Mouse (Mus musculus) right cerebral cortex, postnatal 14 days (tissue): Measurements from ENCODE around the gene Mst1r.
A peak's percentile ranks its signal among the peaks of the same experiment; 100 is the strongest.

Source experiments
- DNase-seq: peaks from one replicate; pipeline ENCODE4 v3.0.0; 2022

Gene Mst1r

DNA sequence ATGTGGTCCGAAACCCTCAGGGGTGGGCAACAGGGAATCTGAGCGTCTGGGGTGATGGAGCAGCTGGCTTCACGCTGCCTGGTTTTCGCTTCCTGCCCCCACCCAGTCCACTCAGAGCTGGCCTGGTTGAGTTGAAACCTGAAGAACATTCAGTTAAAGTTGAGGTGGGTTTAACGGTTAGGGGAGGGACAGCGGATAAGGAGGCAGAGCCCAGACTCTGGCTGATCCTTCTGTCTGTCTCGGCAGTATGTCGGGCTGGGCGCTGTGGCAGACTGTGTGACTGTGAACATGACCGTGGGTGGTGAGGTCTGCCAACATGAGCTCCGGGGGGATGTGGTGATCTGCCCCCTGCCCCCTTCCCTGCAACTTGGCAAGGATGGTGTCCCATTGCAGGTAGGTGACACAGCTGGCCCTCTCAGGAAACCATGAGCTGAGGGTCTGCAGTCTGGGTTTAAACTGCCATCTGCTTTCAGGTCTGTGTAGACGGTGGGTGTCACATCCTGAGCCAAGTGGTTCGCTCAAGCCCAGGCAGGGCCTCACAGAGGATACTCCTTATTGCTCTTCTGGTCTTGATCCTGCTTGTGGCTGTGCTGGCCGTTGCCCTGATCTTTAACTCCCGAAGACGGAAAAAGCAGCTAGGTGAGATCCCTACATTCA, 8.2 kb downstream of the Mst1r start:
- DNase-seq: no peak

DNA sequence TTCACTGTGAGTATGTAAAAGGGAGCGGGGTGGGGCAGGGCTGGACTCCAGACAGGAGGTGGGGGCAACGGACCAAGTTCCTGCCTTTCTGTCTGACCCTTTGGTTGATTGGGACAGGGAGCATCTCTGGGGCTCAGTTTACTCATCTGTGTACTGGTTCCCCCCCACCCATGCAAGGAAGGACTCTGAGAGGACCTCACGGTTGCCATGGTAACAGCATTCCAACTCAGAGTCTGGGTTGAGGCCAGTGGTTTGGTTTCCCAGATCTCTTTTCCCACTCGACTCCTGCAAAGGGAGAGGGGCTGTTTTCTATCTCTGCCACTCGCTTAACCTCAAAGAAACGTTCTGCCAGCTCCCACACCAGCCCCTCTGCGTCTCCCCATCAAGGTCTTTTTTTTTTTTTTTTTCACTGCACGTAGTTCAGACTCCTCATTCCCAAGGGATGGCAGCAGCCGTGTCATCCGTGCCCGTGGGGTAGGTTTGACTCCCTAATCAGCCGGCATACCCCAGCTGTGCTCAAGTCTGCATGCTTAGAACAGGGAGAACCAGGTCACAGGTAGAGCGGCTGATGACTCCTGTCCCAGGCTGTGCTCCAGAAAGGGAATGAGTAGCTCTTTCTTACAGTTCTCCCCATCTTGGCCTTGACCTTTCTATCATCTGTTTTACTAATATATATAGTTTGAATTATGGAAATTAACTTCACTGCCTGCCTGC, 11.4 kb downstream of the Mst1r start:
- no peak for DNase-seq

DNA sequence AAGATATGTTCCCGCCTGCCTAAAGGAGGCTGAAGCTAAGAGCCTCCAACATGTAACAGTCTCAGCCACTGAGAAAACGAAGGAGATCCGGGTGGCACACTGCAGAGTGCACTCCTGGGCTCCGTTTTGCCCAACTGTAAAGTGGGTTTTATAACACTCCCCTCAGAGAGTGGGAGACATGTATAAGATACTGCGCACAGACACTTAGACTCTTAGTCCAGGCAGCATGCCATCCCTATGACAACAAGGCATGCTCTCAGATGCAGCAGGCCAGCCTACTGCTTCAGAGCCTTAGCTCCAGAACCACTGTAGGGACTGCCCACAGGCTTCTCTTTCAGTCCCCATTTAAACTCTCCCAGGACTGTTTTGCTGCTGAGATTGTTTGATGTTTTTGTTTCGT, 12.2 kb downstream of the Mst1r start:
- DNase-seq: no peak

DNA sequence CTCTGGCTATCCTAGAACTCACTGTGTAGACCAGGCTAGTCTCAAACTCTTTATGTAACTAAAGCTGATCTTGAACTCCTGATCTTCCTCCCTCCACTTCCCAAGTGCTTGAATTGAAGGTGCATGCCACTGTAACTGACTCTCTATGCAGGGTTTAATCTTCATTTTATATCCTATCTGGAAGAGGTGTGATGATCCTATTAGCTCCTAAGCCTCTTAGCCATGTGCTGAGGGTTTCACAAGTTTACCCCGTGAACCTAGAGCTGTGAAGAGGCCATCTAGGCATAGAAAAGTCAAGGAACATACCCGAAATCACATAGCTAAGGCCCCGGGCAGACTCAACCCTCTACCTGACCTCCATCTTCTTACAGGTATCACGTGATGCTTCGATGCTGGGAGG, 12.8 kb downstream of the Mst1r start:
- DNase-seq: no peak

DNA sequence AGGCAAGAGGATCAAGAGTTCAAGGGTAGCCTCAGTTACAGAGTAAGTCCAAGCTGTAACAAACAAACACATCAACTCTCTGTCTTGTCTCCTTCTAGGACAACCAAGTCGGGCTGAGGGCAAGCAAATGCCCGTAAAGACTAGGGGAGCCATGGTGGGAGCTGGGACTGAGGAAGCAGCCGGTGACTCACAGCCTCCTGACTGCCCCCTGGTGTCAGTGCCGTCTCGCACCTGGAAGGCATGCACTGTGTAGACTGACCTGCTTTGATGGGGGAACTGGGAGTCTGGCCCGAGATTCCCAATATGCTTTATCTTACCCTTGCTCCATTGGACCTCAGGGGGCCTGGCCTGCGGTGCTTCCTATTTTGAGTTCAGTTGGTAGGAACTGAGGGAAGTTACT, 16.3 kb downstream of the Mst1r start:
- DNase-seq: no peak

DNA sequence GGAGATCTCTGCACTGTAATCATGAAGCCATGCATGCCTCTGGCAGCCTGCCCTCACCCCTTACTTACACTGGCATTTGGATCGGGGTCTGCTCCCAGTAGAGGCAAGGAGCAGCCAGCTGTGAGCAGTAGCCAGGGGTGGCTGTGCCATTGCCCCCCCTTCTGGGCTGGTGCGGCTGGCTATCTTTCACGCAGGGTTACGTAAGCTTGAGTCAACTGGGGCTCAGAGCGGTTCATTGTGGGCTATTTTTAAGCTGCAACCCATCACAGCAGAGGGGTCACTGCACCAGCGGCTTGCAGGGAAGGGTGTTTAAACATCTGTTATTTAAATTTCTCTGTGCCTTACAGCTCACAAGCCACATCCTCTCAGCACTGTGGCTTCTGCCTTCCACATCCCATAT, 17.3 kb downstream of the Mst1r start:
- no peak for DNase-seq

DNA sequence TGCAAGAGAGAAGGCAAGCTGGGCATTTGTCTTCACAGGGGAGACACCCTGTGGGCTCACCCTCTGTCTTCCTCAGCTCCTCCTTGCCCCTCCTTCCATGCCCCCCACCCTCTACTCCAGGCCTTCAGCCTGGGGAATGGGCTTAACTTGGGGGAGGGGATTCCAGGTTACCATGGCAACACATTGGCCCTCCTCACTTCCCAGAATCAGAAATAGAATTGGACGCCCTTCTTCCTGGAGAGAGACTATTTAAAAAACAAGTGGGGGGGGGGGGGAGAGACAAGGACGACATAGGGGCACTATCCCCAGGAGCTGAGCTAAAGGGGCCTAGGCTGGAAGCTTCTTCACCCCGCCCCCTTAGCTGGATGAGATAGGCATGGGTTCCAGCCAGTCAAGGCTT, 18.6 kb downstream of the Mst1r start:
- DNase-seq: no peak

DNA sequence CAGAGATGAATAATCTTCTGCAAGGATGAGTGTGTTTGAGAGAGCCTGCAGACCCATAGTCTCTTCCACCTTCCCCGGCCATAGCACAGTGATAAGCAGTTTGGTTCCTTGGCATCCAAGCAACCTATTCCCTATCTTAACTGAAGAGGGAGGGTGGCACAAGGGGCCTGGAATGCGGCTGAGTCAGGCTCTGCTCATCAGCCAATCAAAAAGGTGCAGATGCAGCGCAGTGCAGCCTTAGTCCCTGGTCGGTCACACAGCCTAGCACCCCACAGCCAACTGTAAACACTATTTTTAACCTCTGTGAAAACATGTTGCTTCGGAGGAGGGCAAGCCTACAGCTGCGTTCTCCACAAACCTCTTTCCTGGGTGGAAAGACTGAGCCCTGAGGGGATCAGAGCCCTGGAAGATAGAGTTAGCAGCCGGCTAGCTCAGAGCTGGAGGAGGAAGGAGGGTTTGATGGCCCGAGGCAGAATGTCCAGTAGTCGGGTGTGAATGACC, 20.3 kb downstream of the Mst1r start:
- DNase-seq: no peak

DNA sequence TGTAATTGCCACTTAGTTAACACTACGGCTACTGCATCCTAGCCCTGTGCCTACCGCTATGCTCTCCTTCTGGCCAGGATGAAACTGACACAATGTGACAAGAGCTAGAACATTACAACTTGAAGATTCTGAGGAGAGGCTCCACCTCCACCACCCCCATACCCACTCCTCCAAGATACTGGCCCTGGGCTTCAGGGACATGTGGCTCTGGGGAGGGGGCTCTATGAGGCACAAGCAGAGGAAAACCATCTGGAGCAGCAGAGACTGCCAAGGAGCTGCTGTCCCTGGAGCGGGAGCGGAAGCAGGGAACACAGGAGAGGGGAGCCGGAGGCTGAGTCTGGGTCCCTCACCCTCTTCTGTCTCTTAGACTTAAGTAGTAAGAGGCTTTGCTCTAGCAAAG, 21.1 kb downstream of the Mst1r start:
- DNase-seq: no peak

DNA sequence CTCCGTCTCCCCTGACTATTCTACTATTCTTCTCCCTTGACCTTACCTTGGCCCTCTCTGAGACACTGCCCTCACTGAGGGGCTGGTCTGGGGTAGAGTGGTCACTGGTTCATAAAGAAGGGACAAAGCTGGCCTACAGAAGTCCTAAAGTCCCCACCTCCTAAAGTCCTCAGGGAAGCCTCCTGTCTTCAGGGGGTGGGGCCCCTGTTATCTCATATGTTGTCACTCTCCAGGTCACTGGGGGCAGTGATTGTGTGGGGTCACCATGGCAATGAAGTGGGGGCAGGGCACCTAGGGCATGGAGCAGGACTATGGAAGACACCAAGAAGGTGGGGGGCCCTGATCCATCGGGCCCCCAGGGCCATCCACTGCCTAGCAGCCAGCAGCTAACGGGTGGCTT, 21.5 kb downstream of the Mst1r start, which contains the start of gene Actl11:
TSS of gene Actl11 (plus strand) at position 301 of the 400 bp plus-strand sequence.
- DNase-seq: no peak

DNA sequence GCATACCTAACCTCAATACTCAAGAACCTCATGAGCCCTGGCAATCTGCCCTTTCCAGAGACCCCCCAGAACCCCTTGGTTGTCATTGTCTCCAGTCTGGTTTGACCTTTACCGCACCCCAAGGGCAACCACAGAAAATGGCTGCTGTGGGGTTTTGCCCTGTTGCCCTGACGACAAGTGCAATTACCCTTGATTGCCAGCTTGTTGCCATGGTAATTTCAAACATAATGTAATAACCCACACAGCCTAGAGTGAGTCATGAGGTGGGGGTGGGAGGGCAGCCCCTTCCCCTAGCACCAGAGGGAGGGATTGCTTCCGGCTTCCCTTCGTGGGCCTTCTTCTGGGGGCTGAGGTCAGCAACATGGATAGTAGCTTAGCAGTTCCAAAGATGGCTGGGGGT, 25.5 kb downstream of the Mst1r start:
- no peak for DNase-seq

DNA sequence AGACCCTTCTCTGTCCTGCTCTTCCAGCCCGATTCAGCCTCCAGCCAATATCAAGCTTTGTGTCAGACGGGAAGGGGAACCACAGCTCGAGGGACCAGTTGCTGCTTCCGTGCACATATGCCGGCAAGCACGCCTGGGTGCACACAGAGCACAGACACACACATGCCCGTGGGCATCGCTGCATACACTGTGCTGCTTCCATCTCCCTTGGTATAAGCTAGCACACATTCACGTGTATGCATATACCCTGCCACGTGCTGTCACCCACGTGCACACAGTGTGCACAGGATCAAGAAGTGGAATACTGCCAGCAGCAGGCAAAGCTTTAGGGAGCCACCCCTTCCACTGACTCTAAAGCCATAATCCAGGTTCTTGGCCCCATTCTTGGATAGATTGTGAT, 27.5 kb downstream of the Mst1r start:
- DNase-seq: peak; percentile 73

DNA sequence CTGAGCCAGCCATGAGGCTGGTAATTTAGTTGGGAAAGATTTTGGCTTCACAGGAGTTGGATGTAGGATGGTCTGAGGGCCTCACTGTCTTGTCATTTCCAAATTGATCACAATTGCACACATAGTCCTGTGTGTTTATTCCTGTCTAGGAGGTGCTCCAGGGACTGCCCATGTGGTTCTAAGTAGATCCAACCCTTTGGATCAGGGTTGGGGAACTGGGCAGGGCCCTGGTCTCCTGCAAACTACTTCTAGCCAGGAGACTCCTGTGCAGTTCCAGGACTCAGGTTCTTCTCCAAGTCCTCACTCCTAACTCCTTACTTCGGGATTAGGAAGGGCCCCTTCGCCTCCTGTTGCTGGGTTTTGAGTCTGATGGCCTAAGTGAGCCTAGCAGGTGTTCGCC, 28.7 kb downstream of the Mst1r start, which contains the start of gene Camkv:
TSS of gene Camkv (plus strand) at position 301 of the 400 bp plus-strand sequence.
- DNase-seq: no peak

DNA sequence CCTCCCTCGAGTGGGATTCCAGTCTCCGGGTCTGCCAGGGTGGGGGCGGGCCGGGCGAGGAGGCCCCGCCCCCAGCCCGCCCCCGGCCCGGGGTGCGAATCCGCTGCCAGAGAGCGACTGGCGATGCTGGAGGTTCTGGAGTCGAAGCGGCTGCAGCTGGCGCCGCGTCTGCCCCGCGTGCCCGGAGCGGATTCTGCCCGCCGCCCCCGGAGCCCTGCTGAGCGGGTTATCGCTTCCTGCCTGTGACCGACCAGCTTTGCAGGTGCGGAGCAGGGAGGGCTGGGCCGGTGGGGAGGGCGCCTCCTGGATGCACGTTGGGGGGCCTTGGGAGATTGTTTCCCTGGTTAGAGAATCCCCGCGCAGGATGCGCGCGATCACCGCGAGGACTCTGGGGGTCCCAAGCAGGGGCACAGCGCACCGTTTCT, 29.1 kb downstream of the Mst1r start:
- peak; percentile 62 for DNase-seq

DNA sequence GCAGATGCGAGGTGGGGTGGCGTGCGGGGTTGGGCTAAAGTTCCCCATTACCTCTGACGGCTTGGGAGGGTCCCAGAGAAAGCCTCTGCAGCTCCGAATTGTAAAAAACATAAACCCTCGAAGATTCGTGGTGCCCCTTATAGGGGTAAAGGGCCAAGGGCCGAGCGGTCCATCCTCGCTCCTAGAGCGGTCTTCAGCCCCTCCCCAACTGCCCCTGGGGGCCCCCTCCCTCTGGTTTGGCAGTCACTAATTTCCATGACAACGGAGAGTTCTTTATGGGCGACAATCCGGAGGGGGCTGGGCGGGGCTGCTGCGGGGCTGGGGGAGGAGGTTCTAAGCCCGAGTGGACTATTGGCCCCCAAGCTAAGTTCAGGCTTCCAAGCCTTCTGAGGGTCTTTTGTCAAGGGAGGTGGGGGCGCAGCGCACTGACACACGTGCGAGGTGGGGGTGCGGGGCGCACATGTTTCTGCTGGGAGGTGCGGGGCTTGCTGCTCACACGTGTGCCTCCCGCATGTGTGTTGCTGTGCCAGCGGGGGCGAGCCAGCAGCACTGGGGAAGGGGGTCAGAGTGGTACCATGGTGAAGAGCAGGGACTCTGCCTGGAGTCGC, 29.6 kb downstream of the Mst1r start:
- DNase-seq: peak; percentile 78

DNA sequence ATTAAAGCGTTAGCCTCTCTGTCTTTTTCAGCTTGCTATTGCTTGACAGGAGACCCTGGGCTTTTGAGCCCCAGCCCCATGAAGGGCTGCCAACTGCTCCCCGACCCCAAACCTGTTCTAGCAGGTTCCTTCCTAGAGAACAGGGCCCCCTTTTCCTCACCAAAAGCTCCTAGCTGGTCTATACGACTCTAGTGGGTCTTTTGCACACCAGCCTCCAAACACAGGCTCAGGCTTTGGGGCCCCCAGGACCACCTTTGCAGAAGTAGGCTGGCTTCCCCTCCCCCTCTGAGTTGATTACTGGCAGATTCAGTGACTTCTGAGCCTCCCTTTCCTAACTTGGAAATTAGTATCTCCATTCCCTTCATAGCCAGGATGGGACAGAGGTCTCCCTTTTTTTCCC, 30.2 kb downstream of the Mst1r start:
- no peak for DNase-seq

DNA sequence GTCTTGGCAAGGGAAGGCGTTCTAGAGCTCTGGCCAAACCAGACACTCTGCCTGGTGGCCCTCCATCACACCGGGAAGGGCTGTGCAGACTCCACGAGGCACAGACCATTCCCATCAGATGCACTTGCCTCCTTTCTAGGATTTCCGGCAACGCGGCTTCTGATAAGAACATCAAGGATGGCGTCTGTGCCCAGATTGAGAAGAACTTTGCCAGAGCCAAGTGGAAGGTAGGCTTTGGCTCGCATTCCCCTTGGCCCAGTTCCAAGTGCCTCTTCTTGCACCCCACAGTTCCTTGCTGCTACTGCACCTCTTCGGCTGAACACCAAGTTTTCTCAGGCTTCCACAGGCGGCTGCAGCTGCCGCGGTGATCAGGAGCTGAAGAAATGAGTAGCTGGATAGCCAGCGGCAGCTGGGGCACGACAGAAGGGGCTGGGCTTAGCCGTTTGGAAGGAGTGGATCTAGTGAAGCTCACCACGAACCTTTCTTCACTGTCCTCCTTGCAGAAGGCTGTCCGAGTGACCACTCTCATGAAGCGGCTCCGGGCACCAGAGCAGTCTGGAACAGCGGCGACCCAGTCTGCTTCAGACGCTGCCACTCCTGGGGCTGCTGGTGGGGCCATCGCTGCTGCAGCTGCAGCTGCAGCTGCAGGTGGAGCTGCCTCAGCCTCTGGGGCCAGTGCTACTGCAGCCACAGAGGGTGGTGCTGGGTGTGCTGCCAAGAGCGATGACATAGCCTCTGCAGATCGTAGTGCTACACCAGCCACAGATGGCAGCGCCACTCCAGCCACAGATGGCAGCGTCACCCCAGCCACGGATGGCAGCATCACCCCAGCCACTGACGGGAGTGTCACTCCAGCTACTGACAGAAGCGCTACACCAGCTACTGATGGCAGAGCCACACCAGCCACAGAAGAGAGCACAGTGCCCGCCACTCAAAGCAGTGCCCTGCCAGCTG, 40.8 kb downstream of the Mst1r start:
- DNase-seq: no peak

DNA sequence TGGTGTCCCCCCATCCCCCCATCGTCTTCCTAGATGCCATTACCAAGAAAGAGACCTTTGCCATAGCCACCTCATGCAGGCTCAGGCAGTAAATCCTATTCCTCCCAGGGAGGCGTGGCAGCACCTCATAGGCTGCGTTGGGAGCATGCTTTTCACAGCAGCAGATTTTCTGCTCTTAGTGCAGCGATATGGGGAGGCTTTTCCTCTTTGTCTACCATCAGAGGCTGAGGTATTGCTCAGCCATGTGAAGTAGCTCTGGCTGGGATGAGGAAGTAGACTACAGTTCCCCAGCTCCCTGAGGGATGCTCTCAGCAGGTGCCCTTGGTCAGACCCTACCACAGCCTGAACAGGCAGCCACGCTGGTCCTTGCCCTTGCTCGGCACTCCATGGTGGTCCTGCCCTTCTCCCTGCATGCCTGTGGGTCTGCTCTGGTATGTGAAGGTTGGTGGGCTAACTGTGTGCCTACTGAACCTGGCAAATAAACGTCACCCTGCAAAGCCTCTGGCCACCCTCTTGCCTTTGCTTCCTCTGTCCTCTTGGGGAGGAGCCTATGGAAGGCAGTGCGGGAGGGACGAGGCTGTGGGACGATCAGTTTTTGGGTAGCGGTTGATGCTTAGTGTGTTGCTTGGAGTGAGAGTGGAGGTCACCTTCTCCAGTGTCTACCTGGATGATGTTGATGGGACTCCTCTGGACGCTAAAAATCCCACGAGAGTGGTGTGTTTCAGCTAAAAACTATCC, 42.7 kb downstream of the Mst1r start:
- DNase-seq: no peak

DNA sequence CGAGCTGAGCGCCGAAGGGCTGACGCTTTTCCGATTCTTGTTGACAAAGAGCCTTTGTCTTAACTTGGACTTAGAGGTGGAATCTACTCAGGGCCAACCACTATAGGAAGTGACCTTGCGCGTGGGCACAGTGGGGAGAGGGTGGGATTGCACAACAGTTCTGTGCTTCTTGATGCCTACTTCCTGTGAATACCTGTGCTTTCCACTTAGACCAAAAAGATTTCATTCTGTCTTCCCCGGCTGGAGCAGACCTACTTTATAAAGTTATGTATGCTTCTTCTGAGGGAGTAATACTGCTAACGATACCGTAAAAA, 43.2 kb downstream of the Mst1r start, which contains the start of gene Traip:
TSS of gene Traip (plus strand) at position 215 of the 314 bp plus-strand sequence.
- no peak for DNase-seq

DNA sequence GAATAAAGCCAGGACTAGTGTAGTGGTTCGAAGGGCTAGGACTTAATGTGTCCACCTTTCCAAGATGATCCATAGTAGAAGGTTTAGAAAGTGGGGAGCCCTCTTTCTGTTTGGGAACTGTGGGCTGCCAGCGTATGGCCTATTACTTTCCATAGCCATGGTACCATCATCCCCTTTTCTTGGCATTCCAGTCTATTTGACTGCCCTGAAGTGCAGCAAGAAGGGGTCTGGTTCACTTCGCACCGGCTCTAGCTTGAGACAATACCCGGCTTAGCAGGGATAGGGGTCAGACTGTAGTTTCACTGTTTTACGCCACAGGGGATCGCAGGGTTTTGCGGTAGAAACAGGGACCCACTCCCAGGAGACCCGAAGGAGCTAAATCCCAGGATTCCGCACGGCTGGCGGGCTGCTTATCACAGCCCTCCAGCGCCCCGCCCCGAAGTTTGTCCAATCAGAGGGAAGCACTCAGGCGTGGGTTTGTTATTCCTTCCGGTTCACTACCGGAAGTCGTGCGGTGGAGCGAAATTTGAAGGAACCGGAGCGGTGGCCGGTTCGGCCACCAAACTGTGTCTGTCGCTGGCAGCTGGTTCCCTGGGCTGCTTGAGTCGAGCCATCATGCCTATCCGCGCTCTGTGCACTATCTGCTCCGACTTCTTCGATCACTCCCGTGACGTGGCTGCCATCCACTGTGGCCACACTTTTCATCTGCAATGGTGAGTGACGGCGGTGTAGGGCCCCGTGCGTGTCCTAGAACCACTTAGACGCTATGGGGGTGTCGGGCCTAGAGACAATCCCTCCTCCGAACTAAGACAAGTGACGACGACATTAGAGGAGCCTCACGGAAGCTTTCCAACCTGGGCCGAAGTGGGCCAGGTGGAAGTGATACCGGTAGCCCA, 44.0 kb downstream of the Mst1r start:
- DNase-seq: peak; percentile 95
